Mouse (Mus musculus): ENCODE results near the gene Coro2b. TPM values are rescaled to one million over a fixed set of nuclear protein-coding genes. Genes with fewer than 3 reads are reported as not detected.

Gene Coro2b
- polyA plus RNA-seq, 1 experiment from 2014 or later: 1.9 TPM

GRCm38 (mm10) chr9:62543878-62544277, 7.0 kb upstream of the Coro2b start:
- Histone ChIP-seq H3K27ac (ENCODE audit: low read length) (no peak overlapping the region), H3K4me2 (ENCODE audit: low read depth, low read length) (no peak overlapping the region), H3K9ac (ENCODE audit: low read depth, low read length) (no peak overlapping the region), H3K9me3 (replicated peaks; ENCODE audit: control insufficient read depth, low read length) (no peaks in the 10 kb centered on the region), H3K4me3 (ENCODE audit: low read depth, low read length) (no peak overlapping the region), H3K36me3 (ENCODE audit: control insufficient read depth, insufficient read depth) (no peaks in the 10 kb centered on the region), H3K27me3 (ENCODE audit: control insufficient read depth, insufficient read depth, low read depth, low read length) (no peaks in the 10 kb centered on the region; the same call in 1 of the 2 replicates), H3K4me1 (ENCODE audit: control insufficient read depth, low read depth, low read length) (no peaks in the 10 kb centered on the region)
- 53% methylated on average over 4 of the region's 4 CpGs for WGBS (ENCODE audit: insufficient replicate concordance)
- ATAC-seq (ENCODE audit: low read depth): no peak

DNA sequence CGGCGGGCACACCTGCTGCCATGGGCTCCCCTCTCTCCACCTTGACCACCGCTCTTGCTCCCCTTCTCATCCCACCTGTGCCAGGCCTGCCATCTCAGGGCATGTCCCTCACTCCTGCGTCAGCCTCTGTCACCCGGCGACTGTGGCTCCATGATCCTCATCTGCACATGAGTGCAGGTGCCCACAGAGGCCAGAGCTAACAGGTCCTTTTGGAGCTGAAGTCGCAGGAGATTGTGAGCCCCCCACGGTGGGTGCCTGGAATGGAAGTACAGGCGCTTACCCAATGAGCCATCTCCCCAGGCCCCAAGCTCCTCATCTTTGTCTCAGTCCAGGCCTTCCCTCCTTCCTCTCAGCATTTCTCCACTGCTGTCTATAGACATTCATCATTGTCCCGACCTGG, 4.8 kb upstream of the Coro2b start:
- Histone ChIP-seq H3K36me3 (ENCODE audit: control insufficient read depth, insufficient read depth) (no peaks in the 10 kb centered on the region), H3K9me3 (replicated peaks; ENCODE audit: control insufficient read depth, low read length) (no peaks in the 10 kb centered on the region), H3K4me1 (ENCODE audit: control insufficient read depth, low read depth, low read length) (no peaks in the 10 kb centered on the region), H3K9ac (ENCODE audit: low read depth, low read length) (no peak overlapping the region), H3K27ac (ENCODE audit: low read length) (no peak overlapping the region), H3K27me3 (ENCODE audit: control insufficient read depth, insufficient read depth, low read depth, low read length) (peaks cover 14% of the 10 kb centered on the region), H3K4me2 (ENCODE audit: low read depth, low read length) (no peak overlapping the region), H3K4me3 (ENCODE audit: low read depth, low read length) (no peak overlapping the region)
- 58% methylated on average over 10 of the region's 10 CpGs for WGBS (ENCODE audit: insufficient replicate concordance)
- ATAC-seq (ENCODE audit: low read depth): no peak

DNA sequence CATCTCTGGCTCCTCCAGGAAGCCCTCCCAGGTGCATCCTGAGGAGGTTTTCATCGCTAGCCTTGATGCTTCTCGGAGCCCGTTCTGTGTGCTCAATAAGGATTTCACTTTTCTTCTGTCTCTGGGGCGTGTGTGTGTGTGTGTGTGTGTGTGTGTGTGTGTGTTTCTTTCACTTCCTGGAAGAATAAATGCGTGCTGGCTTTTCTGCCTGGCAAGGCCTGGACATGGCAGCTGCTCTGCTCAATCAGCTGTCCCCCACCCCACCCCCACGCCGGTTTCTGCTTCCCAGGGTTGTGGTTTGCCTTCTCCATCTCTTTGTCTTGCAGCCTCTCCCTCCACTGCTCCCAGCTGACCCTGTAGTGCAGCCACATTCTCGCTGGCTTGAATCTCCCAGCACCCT, 4.3 kb upstream of the Coro2b start:
- no peaks in the 10 kb centered on the region for H3K4me1 ChIP-seq (ENCODE audit: control insufficient read depth, low read depth, low read length)
- no peak overlapping the region for H3K27ac ChIP-seq (ENCODE audit: low read length)
- 38% methylated on average over 8 of the region's 8 CpGs for WGBS (ENCODE audit: insufficient replicate concordance)
- ATAC-seq (ENCODE audit: low read depth): no peak
- H3K27me3 ChIP-seq (ENCODE audit: control insufficient read depth, insufficient read depth, low read depth, low read length): peaks cover 18% of the 10 kb centered on the region
- no peak overlapping the region for H3K4me2 ChIP-seq (ENCODE audit: low read depth, low read length)
- H3K36me3 ChIP-seq (ENCODE audit: control insufficient read depth, insufficient read depth): no peaks in the 10 kb centered on the region
- H3K9me3 ChIP-seq (replicated peaks; ENCODE audit: control insufficient read depth, low read length): no peaks in the 10 kb centered on the region
- no peak overlapping the region for H3K4me3 ChIP-seq (ENCODE audit: low read depth, low read length)
- H3K9ac ChIP-seq (ENCODE audit: low read depth, low read length): no peak overlapping the region

DNA sequence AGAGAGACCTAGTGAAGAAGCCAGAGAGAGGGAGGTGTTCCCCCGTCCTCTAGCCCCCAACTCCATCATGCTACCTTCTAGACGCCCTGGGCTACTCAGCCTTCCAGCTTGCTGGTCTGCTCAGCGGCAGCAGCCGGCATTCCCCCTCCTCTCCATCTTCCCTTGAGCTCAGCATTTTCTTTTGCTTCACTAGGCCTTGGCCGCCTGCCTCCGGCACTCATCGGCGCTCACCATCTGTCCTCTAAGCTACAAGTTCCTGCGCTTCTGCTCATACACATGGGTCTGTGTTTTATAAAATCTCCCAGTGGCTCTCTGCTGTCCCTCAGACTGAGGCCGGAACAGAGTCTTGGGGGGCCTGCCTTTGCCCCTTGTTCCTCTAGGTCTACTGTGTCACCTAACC, 3.9 kb upstream of the Coro2b start:
- H3K36me3 ChIP-seq (ENCODE audit: control insufficient read depth, insufficient read depth): no peaks in the 10 kb centered on the region
- H3K27ac ChIP-seq (ENCODE audit: low read length): no peak overlapping the region
- no peak overlapping the region for H3K4me2 ChIP-seq (ENCODE audit: low read depth, low read length)
- H3K4me1 ChIP-seq (ENCODE audit: control insufficient read depth, low read depth, low read length): no peaks in the 10 kb centered on the region
- peaks cover 22% of the 10 kb centered on the region for H3K27me3 ChIP-seq (ENCODE audit: control insufficient read depth, insufficient read depth, low read depth, low read length)
- WGBS (ENCODE audit: insufficient replicate concordance): 66% methylated on average over 10 of the region's 10 CpGs
- H3K9ac ChIP-seq (ENCODE audit: low read depth, low read length): no peak overlapping the region
- no peak overlapping the region for H3K4me3 ChIP-seq (ENCODE audit: low read depth, low read length)
- ATAC-seq (ENCODE audit: low read depth): no peak
- H3K9me3 ChIP-seq (replicated peaks; ENCODE audit: control insufficient read depth, low read length): no peaks in the 10 kb centered on the region

DNA sequence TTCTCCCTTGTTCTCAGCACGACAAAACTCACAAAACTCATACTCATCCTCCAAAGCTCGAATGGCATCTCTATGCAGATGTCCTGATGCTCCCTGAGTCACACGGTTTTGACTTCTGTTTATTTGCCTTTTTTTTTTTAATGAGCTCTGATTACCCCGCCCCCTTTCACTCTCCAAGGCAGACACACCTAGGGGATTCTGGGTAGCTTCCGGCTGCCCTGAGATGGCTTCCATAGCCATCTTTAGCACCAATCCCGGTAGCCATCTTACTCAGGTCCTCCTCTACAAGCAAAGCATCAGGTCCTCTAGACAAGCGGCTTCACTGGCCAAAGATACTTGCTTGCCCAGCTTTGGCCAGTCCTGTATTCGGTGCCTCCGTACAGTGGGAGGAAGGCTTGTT, 3.3 kb upstream of the Coro2b start:
- Histone ChIP-seq H3K36me3 (ENCODE audit: control insufficient read depth, insufficient read depth) (no peaks in the 10 kb centered on the region), H3K9ac (ENCODE audit: low read depth, low read length) (no peak overlapping the region), H3K9me3 (replicated peaks; ENCODE audit: control insufficient read depth, low read length) (no peaks in the 10 kb centered on the region), H3K4me1 (ENCODE audit: control insufficient read depth, low read depth, low read length) (no peaks in the 10 kb centered on the region), H3K27ac (ENCODE audit: low read length) (no peak overlapping the region), H3K27me3 (ENCODE audit: control insufficient read depth, insufficient read depth, low read depth, low read length) (peaks cover 27% of the 10 kb centered on the region), H3K4me3 (ENCODE audit: low read depth, low read length) (no peak overlapping the region), H3K4me2 (ENCODE audit: low read depth, low read length) (no peak overlapping the region)
- ATAC-seq (ENCODE audit: low read depth): no peak
- WGBS (ENCODE audit: insufficient replicate concordance): 66% methylated on average over 9 of the region's 9 CpGs

- Histone ChIP-seq H3K27ac (ENCODE audit: low read length) (no peak overlapping the region), H3K27me3 (ENCODE audit: control insufficient read depth, insufficient read depth, low read depth, low read length) (peaks cover 27% of the 10 kb centered on the region), H3K4me1 (ENCODE audit: control insufficient read depth, low read depth, low read length) (no peaks in the 10 kb centered on the region), H3K9me3 (replicated peaks; ENCODE audit: control insufficient read depth, low read length) (no peaks in the 10 kb centered on the region), H3K4me2 (ENCODE audit: low read depth, low read length) (no peak overlapping the region), H3K36me3 (ENCODE audit: control insufficient read depth, insufficient read depth) (no peaks in the 10 kb centered on the region), H3K9ac (ENCODE audit: low read depth, low read length) (no peak overlapping the region), H3K4me3 (ENCODE audit: low read depth, low read length) (no peak overlapping the region)
- WGBS (ENCODE audit: insufficient replicate concordance): 69% methylated on average over 9 of the region's 9 CpGs
- ATAC-seq (ENCODE audit: low read depth): no peak
Measured at GRCm38 (mm10) chr9:62539251-62539711, 2.4 kb upstream of the Coro2b start.

DNA sequence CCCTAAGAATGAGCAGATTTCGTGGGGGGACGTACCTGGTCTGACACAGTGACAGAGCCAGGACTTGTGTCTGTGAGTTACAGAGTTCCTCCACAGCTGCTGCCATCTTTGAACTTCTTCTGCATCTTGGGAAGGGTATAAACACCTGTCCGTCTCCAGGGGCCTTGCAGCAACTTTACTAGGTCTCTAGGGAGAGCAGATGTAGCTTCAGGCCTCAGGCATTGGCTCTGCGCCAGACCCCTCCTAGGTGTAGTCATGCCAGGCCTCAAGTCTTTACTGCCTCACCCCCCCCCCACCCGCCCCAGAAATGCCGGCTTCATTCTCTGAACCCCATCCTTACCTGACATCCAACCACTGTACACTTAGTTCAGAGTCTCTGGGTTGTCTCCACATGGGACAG, 1.1 kb upstream of the Coro2b start:
- no peak for ATAC-seq (ENCODE audit: low read depth)
- H3K4me3 ChIP-seq (ENCODE audit: low read depth, low read length): no peak overlapping the region
- H3K27ac ChIP-seq (ENCODE audit: low read length): no peak overlapping the region
- WGBS (ENCODE audit: insufficient replicate concordance): 66% methylated on average over 6 of the region's 6 CpGs
- H3K4me2 ChIP-seq (ENCODE audit: low read depth, low read length): no peak overlapping the region
- no peaks in the 10 kb centered on the region for H3K4me1 ChIP-seq (ENCODE audit: control insufficient read depth, low read depth, low read length)
- H3K27me3 ChIP-seq (ENCODE audit: control insufficient read depth, insufficient read depth, low read depth, low read length): peaks cover 27% of the 10 kb centered on the region
- no peaks in the 10 kb centered on the region for H3K9me3 ChIP-seq (replicated peaks; ENCODE audit: control insufficient read depth, low read length)
- H3K9ac ChIP-seq (ENCODE audit: low read depth, low read length): no peak overlapping the region
- no peaks in the 10 kb centered on the region for H3K36me3 ChIP-seq (ENCODE audit: control insufficient read depth, insufficient read depth)

- WGBS (ENCODE audit: insufficient replicate concordance): 7% methylated on average over 29 of the region's 29 CpGs
- Histone ChIP-seq H3K27me3 (ENCODE audit: control insufficient read depth, insufficient read depth, low read depth, low read length) (peaks cover 27% of the 10 kb centered on the region), H3K4me3 (ENCODE audit: low read depth, low read length) (peak overlapping the region; percentile 49), H3K36me3 (ENCODE audit: control insufficient read depth, insufficient read depth) (no peaks in the 10 kb centered on the region), H3K27ac (ENCODE audit: low read length) (no peak overlapping the region), H3K9ac (ENCODE audit: low read depth, low read length) (no peak overlapping the region; the same call in 1 of the 2 replicates), H3K4me1 (ENCODE audit: control insufficient read depth, low read depth, low read length) (peaks cover 3% of the 10 kb centered on the region; the same call in 1 of the 2 replicates), H3K9me3 (replicated peaks; ENCODE audit: control insufficient read depth, low read length) (no peaks in the 10 kb centered on the region), H3K4me2 (ENCODE audit: low read depth, low read length) (peak overlapping the region; percentile 55)
- ATAC-seq (ENCODE audit: low read depth): no peak
Measured at GRCm38 (mm10) chr9:62536119-62536654, 657 bp downstream of the Coro2b start.

DNA sequence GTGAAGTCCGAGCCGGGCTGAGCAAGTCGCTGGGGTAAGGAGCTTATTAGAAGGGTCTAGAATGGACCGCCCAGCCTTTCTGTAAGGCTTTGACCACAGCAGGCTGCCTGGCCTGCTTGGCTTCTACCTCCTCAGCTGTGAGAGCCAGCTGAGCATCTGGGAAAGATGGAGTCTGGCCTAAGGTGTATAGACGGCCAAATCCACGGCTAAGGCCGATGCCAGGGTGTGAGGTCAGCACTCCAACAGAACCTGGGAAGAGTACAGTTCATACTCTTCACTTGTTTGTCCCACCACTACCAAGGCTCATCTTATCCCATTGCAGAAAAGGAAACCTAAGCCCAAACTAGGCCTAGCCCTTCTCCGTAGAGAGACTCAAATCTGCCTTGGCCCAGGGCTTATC, 1.3 kb downstream of the Coro2b start:
- no peak for ATAC-seq (ENCODE audit: low read depth)
- Histone ChIP-seq H3K36me3 (ENCODE audit: control insufficient read depth, insufficient read depth) (no peaks in the 10 kb centered on the region), H3K4me3 (ENCODE audit: low read depth, low read length) (no peak overlapping the region), H3K4me2 (ENCODE audit: low read depth, low read length) (0 out of 2 replicates have a peak overlapping the region, but pooled peaks have one; percentile 55), H3K9ac (ENCODE audit: low read depth, low read length) (no peak overlapping the region), H3K9me3 (replicated peaks; ENCODE audit: control insufficient read depth, low read length) (no peaks in the 10 kb centered on the region), H3K27me3 (ENCODE audit: control insufficient read depth, insufficient read depth, low read depth, low read length) (peaks cover 27% of the 10 kb centered on the region), H3K27ac (ENCODE audit: low read length) (no peak overlapping the region), H3K4me1 (ENCODE audit: control insufficient read depth, low read depth, low read length) (peaks cover 3% of the 10 kb centered on the region; the same call in 1 of the 2 replicates)
- WGBS (ENCODE audit: insufficient replicate concordance): 71% methylated on average over 8 of the region's 8 CpGs
